Mouse (Mus musculus): Measurements from ENCODE around the gene Vmn2r70. TPM values are rescaled to one million over a fixed set of nuclear protein-coding genes. Genes with fewer than 3 reads are reported as not detected.

Vmn2r70 gene
- polyA plus RNA-seq (2015; fragmentation: Nextera tagmentation; extraction: Ambion mirVana): not detected in 2 replicates

GRCm38 (mm10) chr7:85569092-85569491 is at the start of gene Vmn2r70:
Gene Vmn2r70 (minus strand): TSS chr7:85569192.
- Histone ChIP-seq H3K27ac (no peak within 1 kb of the TSS), H3K36me3 (no peaks in the 10 kb centered on the region), H3K4me3 (no peak within 1 kb of the TSS), H3K4me2 (no peak within 1 kb of the TSS), H3K27me3 (no peaks in the 10 kb centered on the region), H3K4me1 (replicated peaks) (no peaks in the 10 kb centered on the region), H3K9ac (no peak within 1 kb of the TSS), H3K9me3 (replicated peaks) (no peaks in the 10 kb centered on the region)
- no peak for ATAC-seq (replicated peaks; ENCODE audit: insufficient number of reproducible peaks, insufficient read depth, low FRiP score, low read depth)
- WGBS: 64% methylated on average over 2 of the region's 2 CpGs

- no peak for ATAC-seq (replicated peaks; ENCODE audit: insufficient number of reproducible peaks, insufficient read depth, low FRiP score, low read depth)
Observed at GRCm38 (mm10) chr7:85562787-85563186, 6.2 kb downstream of the Vmn2r70 start, which contains the start of gene Vmn2r71. Gene Vmn2r71 (plus strand): TSS chr7:85563087.

GRCm38 (mm10) chr7:85543118-85543517 is 25.9 kb downstream of the Vmn2r70 start:
- no peaks in the 10 kb centered on the region for H3K27me3 ChIP-seq
- H3K9ac ChIP-seq: no peak overlapping the region
- no peaks in the 10 kb centered on the region for H3K36me3 ChIP-seq
- 58% methylated on average over 2 of the region's 2 CpGs for WGBS
- no peak overlapping the region for H3K4me3 ChIP-seq
- no peaks in the 10 kb centered on the region for H3K4me1 ChIP-seq (replicated peaks)
- no peak overlapping the region for H3K27ac ChIP-seq
- 0 out of 2 replicates have a peak, but pooled peaks cover 2% of the 10 kb centered on the region for H3K9me3 ChIP-seq (replicated peaks)
- H3K4me2 ChIP-seq: no peak overlapping the region
- ATAC-seq (replicated peaks; ENCODE audit: insufficient number of reproducible peaks, insufficient read depth, low FRiP score, low read depth): no peak

More at GRCm38 (mm10) chr7:85562787-85563186, 6.2 kb downstream of the Vmn2r70 start, which contains the start of gene Vmn2r71:
- H3K4me1 ChIP-seq (replicated peaks): no peaks in the 10 kb centered on the region
- no peak within 1 kb of the TSS for H3K27ac ChIP-seq
- H3K9me3 ChIP-seq (replicated peaks): no peaks in the 10 kb centered on the region
- H3K36me3 ChIP-seq: no peaks in the 10 kb centered on the region
- H3K9ac ChIP-seq: no peak within 1 kb of the TSS
- WGBS: 67% methylated on average over 5 of the region's 5 CpGs
- H3K4me2 ChIP-seq: no peak within 1 kb of the TSS
- no peak within 1 kb of the TSS for H3K4me3 ChIP-seq
- no peaks in the 10 kb centered on the region for H3K27me3 ChIP-seq

GRCm38 (mm10) chr7:85542108-85542507 is 26.9 kb downstream of the Vmn2r70 start:
- Histone ChIP-seq H3K4me2 (no peak overlapping the region), H3K9ac (no peak overlapping the region), H3K4me1 (replicated peaks) (no peaks in the 10 kb centered on the region), H3K4me3 (no peak overlapping the region), H3K27ac (no peak overlapping the region), H3K36me3 (no peaks in the 10 kb centered on the region), H3K27me3 (no peaks in the 10 kb centered on the region), H3K9me3 (replicated peaks) (0 out of 2 replicates have a peak, but pooled peaks cover 2% of the 10 kb centered on the region)
- 76% methylated on average over 2 of the region's 2 CpGs for WGBS
- ATAC-seq (replicated peaks; ENCODE audit: insufficient number of reproducible peaks, insufficient read depth, low FRiP score, low read depth): no peak

Other genes starting within 250 kb of the Vmn2r70 start
- gene Vmn2r69, start 153.3 kb downstream of the Vmn2r70 start, polyA plus RNA-seq (2015; fragmentation: Nextera tagmentation; extraction: Ambion mirVana): not detected in 2 replicates
- gene Vmn2r71, start 6.1 kb downstream of the Vmn2r70 start, polyA plus RNA-seq (2015; fragmentation: Nextera tagmentation; extraction: Ambion mirVana): not detected in 2 replicates
- gene Vmn2r72, start 185.9 kb upstream of the Vmn2r70 start, polyA plus RNA-seq (2015; fragmentation: Nextera tagmentation; extraction: Ambion mirVana): not detected in 2 replicates